Mouse (Mus musculus) forebrain, embryonic 11.5 days (tissue): ENCODE results near the gene Mllt11. TPM values are rescaled to one million over a fixed set of nuclear protein-coding genes. Genes with fewer than 3 reads are reported as not detected.

Source experiments
- ATAC-seq: fragments of 200-750 bp; cut with Nextera tagmentation; replicated peaks from 2 replicates; pipeline ENCODE4 v1.8.0; 2017; ENCODE audit warnings: moderate TSS enrichment; ENCODE audit not compliant: low FRiP score
- DNase-seq: peaks from one replicate; pipeline ENCODE4 v3.0.0-alpha.2; 2017; ENCODE audit warnings: low spot score
- H3K27ac ChIP-seq: fragments of 300-500 bp; sonication (generic); 2 replicates; pipeline ENCODE4 v1.5.1; 2014; ENCODE audit warnings: low read depth, low read length
- H3K27me3 ChIP-seq: fragments of 300-500 bp; sonication (generic); 2 replicates; pipeline ENCODE4 v1.6.1; 2014; ENCODE audit warnings: mild to moderate bottlenecking, low read length, mixed read lengths; ENCODE audit not compliant: control insufficient read depth, insufficient read depth
- H3K36me3 ChIP-seq: fragments of 300-500 bp; sonication (generic); 2 replicates; pipeline ENCODE4 v1.6.1; 2014; ENCODE audit warnings: mild to moderate bottlenecking, low read length, moderate library complexity, mixed read lengths; ENCODE audit not compliant: control insufficient read depth, insufficient read depth
- H3K4me1 ChIP-seq: fragments of 300-500 bp; sonication (generic); replicated peaks from 2 replicates; pipeline ENCODE4 v1.6.1; 2014; ENCODE audit warnings: low read length, mixed read lengths; ENCODE audit not compliant: control insufficient read depth, insufficient read depth
- H3K4me2 ChIP-seq: fragments of 300-500 bp; sonication (generic); 2 replicates; pipeline ENCODE4 v1.6.1; 2014; ENCODE audit warnings: low read depth, mild to moderate bottlenecking, low read length, moderate library complexity, mixed read lengths; ENCODE audit not compliant: severe bottlenecking
- H3K4me3 ChIP-seq: fragments of 300-500 bp; sonication (generic); 2 replicates; pipeline ENCODE4 v1.5.1; 2014; ENCODE audit warnings: low read depth, low read length
- H3K9ac ChIP-seq: fragments of 300-500 bp; sonication (generic); 2 replicates; pipeline ENCODE4 v1.6.1; 2014; ENCODE audit warnings: low read length
- H3K9me3 ChIP-seq: fragments of 300-500 bp; sonication (generic); 2 replicates; pipeline ENCODE4 v1.6.1; 2016; ENCODE audit warnings: low read length, mixed read lengths; ENCODE audit not compliant: control insufficient read depth
- WGBS: fragments of 180-500 bp; shearing (Covaris S2); extraction: QIAGEN DNeasy Blood & Tissue Kit; methylation state at CpG from one replicate; pipeline ENCODE4 v1.1.7; 2014; 5-methylcytosine and 5-hydroxymethylcytosine counted together
- polyA plus RNA-seq: library from polyadenylated mRNA; unstranded; fragments of >200 nt; fragmentation: Nextera tagmentation; extraction: Ambion mirVana; gene quantifications from 2 replicates; pipeline ENCODE4 v1.2.1, GENCODE M21; 2014

Mllt11 gene
- polyA plus RNA-seq, 1 experiment from 2014 or later: 89.8 TPM

GRCm38 (mm10) chr3:95270766-95271364 is 38.9 kb upstream of the Mllt11 start:
- no peak overlapping the region for H3K9ac ChIP-seq
- no peaks in the 10 kb centered on the region for H3K4me1 ChIP-seq
- no peaks in the 10 kb centered on the region for H3K36me3 ChIP-seq
- no peak overlapping the region for H3K4me2 ChIP-seq
- DNase-seq: no peak
- H3K27ac ChIP-seq: no peak overlapping the region
- no peaks in the 10 kb centered on the region for H3K9me3 ChIP-seq
- H3K4me3 ChIP-seq: no peak overlapping the region
- no peaks in the 10 kb centered on the region for H3K27me3 ChIP-seq
- no peak for ATAC-seq
- 88% methylated on average over 12 of the region's 12 CpGs for WGBS

- 92% methylated on average over 5 of the region's 5 CpGs for WGBS
- Histone ChIP-seq H3K4me3 (no peak overlapping the region), H3K36me3 (no peaks in the 10 kb centered on the region), H3K4me1 (no peaks in the 10 kb centered on the region), H3K4me2 (no peak overlapping the region), H3K27me3 (no peaks in the 10 kb centered on the region), H3K9me3 (no peaks in the 10 kb centered on the region), H3K9ac (no peak overlapping the region), H3K27ac (no peak overlapping the region)
- ATAC-seq (no peak), DNase-seq (no peak)
Observed at GRCm38 (mm10) chr3:95269789-95270188, 37.8 kb upstream of the Mllt11 start.

- Histone ChIP-seq H3K4me3 (no peak overlapping the region), H3K27me3 (no peaks in the 10 kb centered on the region), H3K9ac (no peak overlapping the region), H3K36me3 (no peaks in the 10 kb centered on the region), H3K27ac (no peak overlapping the region), H3K4me2 (no peak overlapping the region), H3K9me3 (no peaks in the 10 kb centered on the region), H3K4me1 (no peaks in the 10 kb centered on the region)
- ATAC-seq (no peak), DNase-seq (no peak)
Observed at GRCm38 (mm10) chr3:95267855-95268254, 35.9 kb upstream of the Mllt11 start.

- DNase-seq (no peak), ATAC-seq (no peak)
- H3K27me3 ChIP-seq: no peaks in the 10 kb centered on the region
- no peaks in the 10 kb centered on the region for H3K36me3 ChIP-seq
- no peak overlapping the region for H3K9ac ChIP-seq
- H3K4me2 ChIP-seq: no peak overlapping the region
- H3K4me1 ChIP-seq: no peaks in the 10 kb centered on the region
- no peak overlapping the region for H3K27ac ChIP-seq
- WGBS: 94% methylated on average over 3 of the region's 3 CpGs
- H3K9me3 ChIP-seq: no peaks in the 10 kb centered on the region
- H3K4me3 ChIP-seq: no peak overlapping the region
Observed at GRCm38 (mm10) chr3:95266052-95266451, 34.1 kb upstream of the Mllt11 start.

- no peaks in the 10 kb centered on the region for H3K4me1 ChIP-seq
- H3K4me3 ChIP-seq: no peak overlapping the region
- H3K36me3 ChIP-seq: no peaks in the 10 kb centered on the region
- no peak overlapping the region for H3K4me2 ChIP-seq
- DNase-seq: no peak
- no peak overlapping the region for H3K9ac ChIP-seq
- ATAC-seq: no peak
- H3K27me3 ChIP-seq: no peaks in the 10 kb centered on the region
- no peaks in the 10 kb centered on the region for H3K9me3 ChIP-seq
- 81% methylated on average over 1 of the region's 1 CpGs for WGBS
- H3K27ac ChIP-seq: no peak overlapping the region
Observed at GRCm38 (mm10) chr3:95264724-95265123, 32.8 kb upstream of the Mllt11 start.

GRCm38 (mm10) chr3:95263089-95263739 is 31.2 kb upstream of the Mllt11 start:
- Histone ChIP-seq H3K27me3 (no peaks in the 10 kb centered on the region), H3K36me3 (peaks cover 2% of the 10 kb centered on the region; the same call in 1 of the 2 replicates), H3K9me3 (no peaks in the 10 kb centered on the region), H3K4me1 (no peaks in the 10 kb centered on the region), H3K27ac (no peak overlapping the region), H3K4me3 (no peak overlapping the region), H3K9ac (no peak overlapping the region), H3K4me2 (no peak overlapping the region)
- DNase-seq (peak; percentile 77), ATAC-seq (0 out of 2 replicates have a peak, but pooled peaks have one; percentile 27)
- 53% methylated on average over 11 of the region's 11 CpGs for WGBS

GRCm38 (mm10) chr3:95261975-95262374 is 30.0 kb upstream of the Mllt11 start:
- H3K9ac ChIP-seq: no peak overlapping the region
- no peak for ATAC-seq
- peaks cover 2% of the 10 kb centered on the region; the same call in 1 of the 2 replicates for H3K36me3 ChIP-seq
- 93% methylated on average over 4 of the region's 4 CpGs for WGBS
- H3K4me2 ChIP-seq: no peak overlapping the region
- H3K27me3 ChIP-seq: no peaks in the 10 kb centered on the region
- H3K4me1 ChIP-seq: no peaks in the 10 kb centered on the region
- H3K27ac ChIP-seq: no peak overlapping the region
- DNase-seq: no peak
- H3K4me3 ChIP-seq: no peak overlapping the region
- H3K9me3 ChIP-seq: no peaks in the 10 kb centered on the region

- DNase-seq: no peak
Observed at GRCm38 (mm10) chr3:95256931-95257330, 25.0 kb upstream of the Mllt11 start.

More at GRCm38 (mm10) chr3:95256931-95257330, 25.0 kb upstream of the Mllt11 start:
- no peak overlapping the region for H3K9ac ChIP-seq
- H3K9me3 ChIP-seq: no peaks in the 10 kb centered on the region
- H3K4me3 ChIP-seq: no peak overlapping the region
- WGBS: 93% methylated on average over 5 of the region's 5 CpGs
- no peak overlapping the region for H3K27ac ChIP-seq
- no peak overlapping the region for H3K4me2 ChIP-seq
- peaks cover 2% of the 10 kb centered on the region; the same call in 1 of the 2 replicates for H3K36me3 ChIP-seq
- no peaks in the 10 kb centered on the region for H3K27me3 ChIP-seq
- ATAC-seq: no peak
- no peaks in the 10 kb centered on the region for H3K4me1 ChIP-seq
